Mouse (Mus musculus) heart, embryonic 13.5 days (tissue): ENCODE data around the gene Polr1e. TPM values are rescaled to one million over a fixed set of nuclear protein-coding genes. Genes with fewer than 3 reads are reported as not detected.
"Not testable (repeated sequence)": the region's sequence is repeated elsewhere in the genome, so short reads cannot be mapped to it uniquely, and the experiment has no call there.

Source experiments
- ATAC-seq: fragments of 200-750 bp; cut with Nextera tagmentation; 2 replicates; pipeline ENCODE4 v1.8.0; 2017; ENCODE audit warnings: moderate TSS enrichment; ENCODE audit not compliant: insufficient number of reproducible peaks, low FRiP score, low TSS enrichment; ENCODE audit errors: extremely low read depth
- H3K27ac ChIP-seq: fragments of 300-500 bp; sonication (generic); replicated peaks from 2 replicates; pipeline ENCODE4 v1.5.1; 2015; ENCODE audit warnings: moderate library complexity, mild to moderate bottlenecking, inconsistent platforms
- H3K27me3 ChIP-seq: fragments of 300-500 bp; sonication (generic); replicated peaks from 2 replicates; pipeline ENCODE4 v1.6.1; 2015; ENCODE audit warnings: mild to moderate bottlenecking, inconsistent platforms
- H3K36me3 ChIP-seq: fragments of 300-500 bp; sonication (generic); 2 replicates; pipeline ENCODE4 v1.6.1; 2015; ENCODE audit warnings: mild to moderate bottlenecking, inconsistent platforms
- H3K4me1 ChIP-seq: fragments of 300-500 bp; sonication (generic); 2 replicates; pipeline ENCODE4 v1.6.1; 2015; ENCODE audit warnings: inconsistent platforms
- H3K4me2 ChIP-seq: fragments of 300-500 bp; sonication (generic); 2 replicates; pipeline ENCODE4 v1.6.1; 2015; ENCODE audit warnings: inconsistent platforms, mild to moderate bottlenecking, moderate library complexity
- H3K4me3 ChIP-seq: fragments of 300-500 bp; sonication (generic); 2 replicates; pipeline ENCODE4 v1.5.1; 2015; ENCODE audit warnings: moderate library complexity, mild to moderate bottlenecking, inconsistent platforms
- H3K9ac ChIP-seq: fragments of 300-500 bp; sonication (generic); 2 replicates; pipeline ENCODE4 v1.6.1; 2015; ENCODE audit warnings: inconsistent platforms, mild to moderate bottlenecking, moderate library complexity
- H3K9me3 ChIP-seq: fragments of 300-500 bp; sonication (generic); 2 replicates; pipeline ENCODE4 v1.6.1; 2016; ENCODE audit warnings: inconsistent platforms
- WGBS: fragments of 180-500 bp; shearing (Covaris S2); methylation state at CpG from one replicate; pipeline ENCODE4 v1.1.7; 2015; ENCODE audit warnings: mixed read lengths; 5-methylcytosine and 5-hydroxymethylcytosine counted together
- polyA plus RNA-seq: library from polyadenylated mRNA; unstranded; fragments of >200 nt; fragmentation: Nextera tagmentation; extraction: Ambion mirVana; gene quantifications from 2 replicates; pipeline ENCODE4 v1.2.1, GENCODE M21; 2015

Polr1e gene
- polyA plus RNA-seq, 1 experiment from 2014 or later: 60.3 TPM

GRCm38 (mm10) chr4:45037455-45038410, 19.4 kb downstream of the Polr1e start:
- peaks cover 39% of the 10 kb centered on the region for H3K4me1 ChIP-seq
- no peaks in the 10 kb centered on the region for H3K27me3 ChIP-seq
- H3K9ac ChIP-seq: peak overlapping the region; percentile 38
- peak; percentile 56; the same call in 1 of the 2 replicates for ATAC-seq
- H3K36me3 ChIP-seq: peaks cover 70% of the 10 kb centered on the region
- no peaks in the 10 kb centered on the region for H3K9me3 ChIP-seq
- H3K27ac ChIP-seq: peak overlapping the region; percentile 95
- H3K4me3 ChIP-seq: no peak overlapping the region
- WGBS: 47% methylated on average over 13 of the region's 13 CpGs
- peak overlapping the region; percentile 31 for H3K4me2 ChIP-seq

GRCm38 (mm10) chr4:45038879-45039278, 20.5 kb downstream of the Polr1e start:
- H3K27ac ChIP-seq: peak overlapping the region; percentile 95
- H3K4me2 ChIP-seq, H3K9ac ChIP-seq, ATAC-seq, H3K4me3 ChIP-seq, H3K9me3 ChIP-seq, H3K27me3 ChIP-seq: not testable (repeated sequence)
- 44% methylated on average over 8 of the region's 8 CpGs for WGBS
- peaks cover 39% of the 10 kb centered on the region for H3K4me1 ChIP-seq
- peaks cover 70% of the 10 kb centered on the region for H3K36me3 ChIP-seq

GRCm38 (mm10) chr4:45039546-45039945, 21.2 kb downstream of the Polr1e start:
- not testable (repeated sequence) for H3K4me2 ChIP-seq, H3K9me3 ChIP-seq, H3K27me3 ChIP-seq, H3K9ac ChIP-seq, H3K27ac ChIP-seq, H3K4me3 ChIP-seq, ATAC-seq
- 83% methylated on average over 7 of the region's 7 CpGs for WGBS
- Histone ChIP-seq H3K36me3 (peaks cover 70% of the 10 kb centered on the region), H3K4me1 (peaks cover 37% of the 10 kb centered on the region)

GRCm38 (mm10) chr4:45040795-45041194, 22.4 kb downstream of the Polr1e start:
- H3K4me3 ChIP-seq: no peak overlapping the region
- no peak for ATAC-seq
- H3K9me3 ChIP-seq: no peaks in the 10 kb centered on the region
- peaks cover 26% of the 10 kb centered on the region for H3K4me1 ChIP-seq
- H3K9ac ChIP-seq: no peak overlapping the region
- H3K27ac ChIP-seq: no peak overlapping the region
- H3K27me3 ChIP-seq: no peaks in the 10 kb centered on the region
- WGBS: 80% methylated on average over 7 of the region's 7 CpGs
- no peak overlapping the region for H3K4me2 ChIP-seq
- H3K36me3 ChIP-seq: peaks cover 70% of the 10 kb centered on the region

- WGBS: 68% methylated on average over 5 of the region's 5 CpGs
- Histone ChIP-seq H3K27me3 (no peaks in the 10 kb centered on the region), H3K4me3 (no peak overlapping the region), H3K9me3 (no peaks in the 10 kb centered on the region), H3K9ac (0 out of 2 replicates have a peak overlapping the region, but pooled peaks have one; percentile 33), H3K4me2 (no peak overlapping the region), H3K36me3 (peaks cover 94% of the 10 kb centered on the region), H3K4me1 (peaks cover 28% of the 10 kb centered on the region), H3K27ac (peak overlapping the region; percentile 76)
- ATAC-seq: no peak
Observed at GRCm38 (mm10) chr4:45046679-45047078, 28.3 kb downstream of the Polr1e start.

GRCm38 (mm10) chr4:45047286-45047887, 29.0 kb downstream of the Polr1e start:
- peaks cover 28% of the 10 kb centered on the region for H3K4me1 ChIP-seq
- H3K27ac ChIP-seq: peak overlapping the region; percentile 76; the same call in 1 of the 2 replicates
- H3K36me3 ChIP-seq: peaks cover 89% of the 10 kb centered on the region
- ATAC-seq: no peak
- H3K4me3 ChIP-seq: no peak overlapping the region
- H3K27me3 ChIP-seq: no peaks in the 10 kb centered on the region
- no peaks in the 10 kb centered on the region for H3K9me3 ChIP-seq
- H3K9ac ChIP-seq: 0 out of 2 replicates have a peak overlapping the region, but pooled peaks have one; percentile 25
- 80% methylated on average over 9 of the region's 9 CpGs for WGBS
- H3K4me2 ChIP-seq: no peak overlapping the region

- no peak overlapping the region for H3K4me2 ChIP-seq
- H3K4me1 ChIP-seq: peaks cover 28% of the 10 kb centered on the region
- H3K9ac ChIP-seq: no peak overlapping the region
- peak overlapping the region; percentile 76; the same call in 1 of the 2 replicates for H3K27ac ChIP-seq
- H3K27me3 ChIP-seq: no peaks in the 10 kb centered on the region
- no peaks in the 10 kb centered on the region for H3K9me3 ChIP-seq
- H3K4me3 ChIP-seq: no peak overlapping the region
- WGBS: 75% methylated on average over 9 of the region's 9 CpGs
- no peak for ATAC-seq
- H3K36me3 ChIP-seq: peaks cover 83% of the 10 kb centered on the region
Observed at GRCm38 (mm10) chr4:45047956-45048355, 29.6 kb downstream of the Polr1e start.

GRCm38 (mm10) chr4:45054862-45055261, 36.5 kb downstream of the Polr1e start:
- Histone ChIP-seq H3K4me2 (no peak overlapping the region), H3K4me3 (no peak overlapping the region), H3K4me1 (peaks cover 16% of the 10 kb centered on the region), H3K9ac (no peak overlapping the region; the same call in 1 of the 2 replicates), H3K36me3 (peaks cover 53% of the 10 kb centered on the region), H3K27ac (peak overlapping the region; percentile 39; the same call in 1 of the 2 replicates), H3K27me3 (no peaks in the 10 kb centered on the region), H3K9me3 (no peaks in the 10 kb centered on the region)
- 42% methylated on average over 3 of the region's 3 CpGs for WGBS
- no peak for ATAC-seq

- ATAC-seq: no peak
- WGBS: 62% methylated on average over 8 of the region's 8 CpGs
Observed at GRCm38 (mm10) chr4:45055451-45055850, 37.1 kb downstream of the Polr1e start.

GRCm38 (mm10) chr4:45063836-45064235, 45.5 kb downstream of the Polr1e start:
- not testable (repeated sequence) for H3K9ac ChIP-seq, H3K4me1 ChIP-seq, H3K4me3 ChIP-seq, H3K27ac ChIP-seq, H3K27me3 ChIP-seq, H3K9me3 ChIP-seq, H3K4me2 ChIP-seq, ATAC-seq
- peaks cover 38% of the 10 kb centered on the region for H3K36me3 ChIP-seq
- WGBS: 71% methylated on average over 1 of the region's 1 CpGs

More at GRCm38 (mm10) chr4:45055451-45055850, 37.1 kb downstream of the Polr1e start:
- H3K4me1 ChIP-seq: peaks cover 12% of the 10 kb centered on the region
- H3K4me3 ChIP-seq: no peak overlapping the region
- peak overlapping the region; percentile 39; the same call in 1 of the 2 replicates for H3K27ac ChIP-seq
- no peak overlapping the region; the same call in 1 of the 2 replicates for H3K9ac ChIP-seq
- no peaks in the 10 kb centered on the region for H3K9me3 ChIP-seq
- H3K4me2 ChIP-seq: no peak overlapping the region
- H3K27me3 ChIP-seq: no peaks in the 10 kb centered on the region
- peaks cover 53% of the 10 kb centered on the region for H3K36me3 ChIP-seq

GRCm38 (mm10) chr4:45064577-45064976, 46.2 kb downstream of the Polr1e start:
- no peak for ATAC-seq
- H3K9me3 ChIP-seq: no peaks in the 10 kb centered on the region
- H3K36me3 ChIP-seq: peaks cover 30% of the 10 kb centered on the region
- no peaks in the 10 kb centered on the region for H3K27me3 ChIP-seq
- H3K4me1 ChIP-seq: peaks cover 10% of the 10 kb centered on the region
- no peak overlapping the region for H3K9ac ChIP-seq
- 78% methylated on average over 2 of the region's 2 CpGs for WGBS
- no peak overlapping the region for H3K4me3 ChIP-seq
- no peak overlapping the region for H3K4me2 ChIP-seq
- H3K27ac ChIP-seq: no peak overlapping the region
